Mouse (Mus musculus) G1E (cell line): ENCODE measurements around the gene Pitpna.
"Not testable (repeated sequence)": the region's sequence is repeated elsewhere in the genome, so short reads cannot be mapped to it uniquely, and the experiment has no call there.

Experiments used
- CTCF ChIP-seq: IDR thresholded peaks from 2 replicates; pipeline ENCODE4 v1.5.1; 2012; ENCODE audit warnings: low read depth, low read length, inconsistent platforms, mixed read lengths
- GATA1 ChIP-seq: IDR thresholded peaks from 2 replicates; pipeline ENCODE4 v1.6.1; 2012; ENCODE audit warnings: borderline replicate concordance, low read length, inconsistent platforms, mixed read lengths

- not testable (repeated sequence) for TF ChIP-seq CTCF, GATA1
Measured at GRCm38 (mm10) chr11:75599802-75600201, 11.9 kb downstream of the Pitpna start.
